Comparison of ENCODE assay signal across 26 mouse cellular contexts in genomic region chr1:126574295-126574694, GRCm38 (mm10).
DNase-seq lines count a peak whose midpoint lies in the region; ATAC-seq lines count a peak whose summit lies in the region.
"Had no signal": no experiment of that assay in that cellular context is flagged by ENCODE, and none has a peak within 500 bp of the region (broad histone marks: within the 10 kb centered on the region; RNA-seq: fewer than 3 reads in every experiment).

No protein-coding gene starts in this region.

- no peak for DNase-seq in hindbrain, embryonic 10.5 days (ENCODE audit: low spot score)
- DNase-seq in forebrain, embryonic 14.5 days (ENCODE audit: low spot score) = peak; percentile 52
- no peak for DNase-seq in cerebellum, postnatal 25 days
- no peak for DNase-seq in right cerebral cortex, postnatal 36 days (ENCODE audit: low spot score in 2 of 2)
- DNase-seq: adrenal gland, adult 2 months; B cell, adult 2 months; cerebellum, adult 11-12 months; gastrocnemius, adult 2 months; heart, postnatal 4 days; kidney, adult 9 months; lung, adult 18-20 months; lung, postnatal 14 days; right cerebral cortex, postnatal 25 days; thymus, postnatal 14 days had no signal

- no peaks in the 10 kb centered on the region for H3K36me3 ChIP-seq in hindbrain, embryonic 13.5 days
- no peaks in the 10 kb centered on the region for H3K36me3 ChIP-seq in hindbrain, embryonic 10.5 days
- H3K36me3 ChIP-seq in forebrain, embryonic 14.5 days (ENCODE audit: control insufficient read depth, insufficient read depth, low read length) = no peaks in the 10 kb centered on the region
- H3K36me3 ChIP-seq in hindbrain, embryonic 15.5 days = no peaks in the 10 kb centered on the region
- H3K36me3 ChIP-seq in neural tube, embryonic 14.5 days (ENCODE audit: control insufficient read depth, insufficient read depth, low read length) = no peaks in the 10 kb centered on the region
- H3K36me3 ChIP-seq: embryonic facial prominence, embryonic 12.5 days; G1E; heart, embryonic 15.5 days; intestine, embryonic 15.5 days; limb, embryonic 13.5 days; liver, embryonic 12.5 days had no signal

- no peaks in the 10 kb centered on the region for H3K27me3 ChIP-seq in hindbrain, embryonic 13.5 days
- no peaks in the 10 kb centered on the region for H3K27me3 ChIP-seq in hindbrain, embryonic 10.5 days (ENCODE audit: insufficient read depth, poor library complexity, severe bottlenecking)
- H3K27me3 ChIP-seq in forebrain, embryonic 14.5 days (replicated peaks; ENCODE audit: control insufficient read depth, insufficient read depth, low read length) = no peaks in the 10 kb centered on the region
- no peaks in the 10 kb centered on the region for H3K27me3 ChIP-seq in hindbrain, embryonic 15.5 days
- H3K27me3 ChIP-seq in neural tube, embryonic 14.5 days (ENCODE audit: control insufficient read depth, insufficient read depth, low read length) = no peaks in the 10 kb centered on the region
- H3K27me3 ChIP-seq: CH12.LX; embryonic facial prominence, embryonic 12.5 days; heart, embryonic 15.5 days; intestine, embryonic 15.5 days; limb, embryonic 13.5 days; liver, embryonic 12.5 days; Patski had no signal

- H3K4me3 ChIP-seq in hindbrain, embryonic 13.5 days = no peak overlapping the region
- no peak overlapping the region for H3K4me3 ChIP-seq in hindbrain, embryonic 10.5 days
- no peak overlapping the region for H3K4me3 ChIP-seq in forebrain, embryonic 14.5 days (ENCODE audit: low read depth, low read length)
- H3K4me3 ChIP-seq in hindbrain, embryonic 15.5 days = no peak overlapping the region
- H3K4me3 ChIP-seq in neural tube, embryonic 14.5 days (ENCODE audit: low read depth, low read length) = no peak overlapping the region
- H3K4me3 ChIP-seq: embryonic facial prominence, embryonic 12.5 days; gastrocnemius, adult 2 months; heart, embryonic 15.5 days; intestine, embryonic 15.5 days; limb, embryonic 13.5 days; liver, embryonic 12.5 days had no signal

- H3K27ac ChIP-seq in hindbrain, embryonic 13.5 days = peak overlapping the region; percentile 64; the same call in 1 of the 2 replicates
- no peak overlapping the region for H3K27ac ChIP-seq in hindbrain, embryonic 10.5 days
- no peak overlapping the region for H3K27ac ChIP-seq in forebrain, embryonic 14.5 days (ENCODE audit: low read depth, low read length)
- H3K27ac ChIP-seq in hindbrain, embryonic 15.5 days (replicated peaks) = 0 out of 2 replicates have a peak overlapping the region, but pooled peaks have one; percentile 22
- H3K27ac ChIP-seq in neural tube, embryonic 14.5 days (ENCODE audit: low read depth, low read length) = no peak overlapping the region; the same call in 1 of the 2 replicates
- H3K27ac ChIP-seq: embryonic facial prominence, embryonic 12.5 days; gastrocnemius, adult 2 months; heart, embryonic 15.5 days; intestine, embryonic 15.5 days; limb, embryonic 13.5 days; liver, embryonic 12.5 days had no signal

- WGBS in hindbrain, embryonic 13.5 days = 43% methylated on average over 9 of the region's 9 CpGs
- WGBS in hindbrain, embryonic 10.5 days = 65% methylated on average over 9 of the region's 9 CpGs
- 22% methylated on average over 9 of the region's 9 CpGs for WGBS in forebrain, embryonic 14.5 days
- 45% methylated on average over 9 of the region's 9 CpGs for WGBS in hindbrain, embryonic 15.5 days
- WGBS in neural tube, embryonic 14.5 days = 50% methylated on average over 9 of the region's 9 CpGs

- no peak overlapping the region for H3K4me2 ChIP-seq in hindbrain, embryonic 13.5 days
- H3K4me2 ChIP-seq in forebrain, embryonic 14.5 days (ENCODE audit: low read length) = 0 out of 2 replicates have a peak overlapping the region, but pooled peaks have one; percentile 13
- no peak overlapping the region; the same call in 1 of the 2 replicates for H3K4me2 ChIP-seq in hindbrain, embryonic 15.5 days
- H3K4me2 ChIP-seq in neural tube, embryonic 14.5 days (ENCODE audit: low read depth, low read length) = no peak overlapping the region
- H3K4me2 ChIP-seq: embryonic facial prominence, embryonic 12.5 days; heart, embryonic 15.5 days; intestine, embryonic 15.5 days; limb, embryonic 13.5 days; liver, embryonic 12.5 days had no signal

- peaks cover 38% of the 10 kb centered on the region for H3K4me1 ChIP-seq in hindbrain, embryonic 13.5 days (replicated peaks)
- H3K4me1 ChIP-seq in hindbrain, embryonic 10.5 days (replicated peaks) = peaks cover 18% of the 10 kb centered on the region
- peaks cover 17% of the 10 kb centered on the region for H3K4me1 ChIP-seq in forebrain, embryonic 14.5 days (ENCODE audit: control insufficient read depth, insufficient read depth, low read length)
- H3K4me1 ChIP-seq in hindbrain, embryonic 15.5 days (replicated peaks) = peaks cover 20% of the 10 kb centered on the region
- peaks cover 8% of the 10 kb centered on the region; the same call in 1 of the 2 replicates for H3K4me1 ChIP-seq in neural tube, embryonic 14.5 days (ENCODE audit: control insufficient read depth, insufficient read depth, low read length)
- H3K4me1 ChIP-seq: embryonic facial prominence, embryonic 12.5 days; intestine, embryonic 15.5 days; liver, embryonic 12.5 days had no signal

- H3K9ac ChIP-seq in hindbrain, embryonic 13.5 days = no peak overlapping the region
- no peak overlapping the region for H3K9ac ChIP-seq in forebrain, embryonic 14.5 days (ENCODE audit: low read length)
- H3K9ac ChIP-seq in hindbrain, embryonic 15.5 days = no peak overlapping the region
- no peak overlapping the region for H3K9ac ChIP-seq in neural tube, embryonic 14.5 days (replicated peaks; ENCODE audit: low read depth, low read length)
- H3K9ac ChIP-seq: embryonic facial prominence, embryonic 12.5 days; heart, embryonic 15.5 days; intestine, embryonic 15.5 days; limb, embryonic 13.5 days; liver, embryonic 12.5 days had no signal

- no peaks in the 10 kb centered on the region for H3K9me3 ChIP-seq in hindbrain, embryonic 13.5 days
- H3K9me3 ChIP-seq in hindbrain, embryonic 10.5 days = no peaks in the 10 kb centered on the region
- no peaks in the 10 kb centered on the region for H3K9me3 ChIP-seq in forebrain, embryonic 14.5 days (replicated peaks; ENCODE audit: control insufficient read depth, low read length)
- no peaks in the 10 kb centered on the region for H3K9me3 ChIP-seq in hindbrain, embryonic 15.5 days
- no peaks in the 10 kb centered on the region for H3K9me3 ChIP-seq in neural tube, embryonic 14.5 days (ENCODE audit: control insufficient read depth, low read length)
- H3K9me3 ChIP-seq: embryonic facial prominence, embryonic 12.5 days; heart, embryonic 15.5 days; intestine, embryonic 15.5 days; limb, embryonic 13.5 days; liver, embryonic 12.5 days had no signal

- ATAC-seq in hindbrain, embryonic 13.5 days (ENCODE audit: low FRiP score) = peak; percentile 55; the same call in 1 of the 2 replicates
- ATAC-seq in forebrain, embryonic 14.5 days = peak; percentile 52
- no peak for ATAC-seq in hindbrain, embryonic 15.5 days (ENCODE audit: low FRiP score, low read depth)
- peak; percentile 49; the same call in 1 of the 2 replicates for ATAC-seq in neural tube, embryonic 14.5 days (ENCODE audit: low read depth)
- ATAC-seq in monocyte, adult 5-6 weeks (replicated peaks; ENCODE audit: insufficient number of reproducible peaks, low FRiP score, low TSS enrichment, poor library complexity, severe bottlenecking) = no peak
- ATAC-seq: intestine, embryonic 15.5 days; liver, embryonic 12.5 days; Patski had no signal

Comparison
In these comparisons a context has a peak if more than half of its experiments do, and no peak if none do; other contexts are left out.
1. ATAC-seq: peak in hindbrain, embryonic 13.5 days (single experiment), forebrain, embryonic 14.5 days (single experiment) and neural tube, embryonic 14.5 days (single experiment); none in hindbrain, embryonic 15.5 days (single experiment) and monocyte, adult 5-6 weeks (single experiment).
2. H3K27ac ChIP-seq: peak in hindbrain, embryonic 13.5 days (single experiment) and hindbrain, embryonic 15.5 days (single experiment); none in hindbrain, embryonic 10.5 days (single experiment), forebrain, embryonic 14.5 days (single experiment) and neural tube, embryonic 14.5 days (single experiment).